Mouse (Mus musculus): ENCODE results near the gene Fut11.

GRCm38 (mm10) chr14:20651000-20651399, 43.8 kb upstream of the Fut11 start:
- no peak for TF ChIP-seq POLR2A (IDR thresholded peaks at IDR 0.05; ENCODE audit: insufficient read depth, low read depth, low read length)
- no peak for TF ChIP-seq CTCF (IDR thresholded peaks at IDR 0.05; ENCODE audit: insufficient read depth, low read depth, low read length)
